Mouse (Mus musculus) MEL (cell line): ENCODE measurements around the gene Irf2bp1. TPM values are rescaled to one million over a fixed set of nuclear protein-coding genes. Genes with fewer than 3 reads are reported as not detected.
A peak's percentile ranks its signal among the peaks of the same experiment; 100 is the strongest.

Experiments
- DNase-seq: peaks from one replicate; pipeline ENCODE4 v3.0.0; 2011; ENCODE audit warnings: low read depth, low spot score
- H3K27ac ChIP-seq: 2 replicates; pipeline ENCODE4 v1.5.1; 2012; ENCODE audit warnings: low read depth, mild to moderate bottlenecking, control low read depth, low read length, moderate library complexity; ENCODE audit not compliant: control insufficient read depth
- H3K27me3 ChIP-seq, 2 experiments: fragments of 150-350 bp in 1 of 2; sonication (generic) in 1 of 2; 2 replicates each; pipeline ENCODE4 v1.6.1; 2012; ENCODE audit warnings: low read length in 2 of 2, mild to moderate bottlenecking in 2 of 2, improper control_type of control experiment in 1 of 2, moderate library complexity in 1 of 2; ENCODE audit not compliant: insufficient read depth in 2 of 2, control insufficient read depth in 1 of 2
- H3K36me3 ChIP-seq, 2 experiments: 2 replicates each; pipeline ENCODE4 v1.6.1; 2012 to 2014; ENCODE audit warnings: low read length in 2 of 2, improper control_type of control experiment in 1 of 2, inconsistent platforms in 1 of 2, mild to moderate bottlenecking in 1 of 2; ENCODE audit not compliant: insufficient read depth in 2 of 2, control insufficient read depth in 1 of 2
- H3K4me1 ChIP-seq, 2 experiments: fragments of 150-350 bp in 1 of 2; sonication (generic) in 1 of 2; 2 replicates each; pipeline ENCODE4 v1.6.1; 2012; ENCODE audit warnings: low read length in 2 of 2, improper control_type of control experiment in 1 of 2, mild to moderate bottlenecking in 1 of 2; ENCODE audit not compliant: insufficient read depth in 2 of 2, control insufficient read depth in 1 of 2
- H3K4me3 ChIP-seq, 2 experiments: fragments of 150-350 bp in 1 of 2; sonication (generic) in 1 of 2; 2 replicates each; pipeline ENCODE4 v1.5.1; 2012; ENCODE audit warnings: low read depth in 2 of 2, low read length in 2 of 2, mild to moderate bottlenecking in 2 of 2, moderate library complexity in 2 of 2, control low read depth in 1 of 2, improper control_type of control experiment in 1 of 2; ENCODE audit not compliant: control insufficient read depth in 1 of 2, insufficient read depth in 1 of 2
- H3K79me2 ChIP-seq: 2 replicates; pipeline ENCODE4 v1.6.1; 2012; ENCODE audit warnings: mild to moderate bottlenecking, low read length, moderate library complexity; ENCODE audit not compliant: control insufficient read depth, poor library complexity, insufficient read depth
- H3K9ac ChIP-seq: 2 replicates; pipeline ENCODE4 v1.6.1; 2012; ENCODE audit warnings: low read depth, mild to moderate bottlenecking, control low read depth, low read length, moderate library complexity; ENCODE audit not compliant: control insufficient read depth, poor library complexity, severe bottlenecking
- H3K9me3 ChIP-seq: fragments of 150-350 bp; sonication (generic); replicated peaks from 2 replicates; pipeline ENCODE4 v1.6.1; 2012; ENCODE audit warnings: mild to moderate bottlenecking, low read length, improper control_type of control experiment, moderate library complexity; ENCODE audit not compliant: insufficient read depth
- CTCF ChIP-seq, 3 experiments: IDR thresholded peaks in 2 of 3; conservative IDR thresholded peaks in 1 of 3; 2 replicates each; pipeline ENCODE4 v1.5.1; 2011 to 2012; ENCODE audit warnings: low read length in 3 of 3, low read depth in 2 of 3, mild to moderate bottlenecking in 2 of 3, improper control_type of control experiment in 1 of 3, inconsistent platforms in 1 of 3, mixed read lengths in 1 of 3, moderate library complexity in 1 of 3; ENCODE audit not compliant: control insufficient read depth in 1 of 3, insufficient read depth in 1 of 3, poor library complexity in 1 of 3, severe bottlenecking in 1 of 3
- E2F4 ChIP-seq: IDR thresholded peaks from 2 replicates; pipeline ENCODE4 v1.6.1; 2011; ENCODE audit warnings: low read depth, low read length, improper control_type of control experiment, borderline replicate concordance
- ELF1 ChIP-seq: IDR thresholded peaks from 2 replicates; pipeline ENCODE4 v1.6.1; 2014; ENCODE audit warnings: low read depth, mild to moderate bottlenecking, inconsistent platforms, low read length, improper control_type of control experiment, moderate library complexity
- GABPA ChIP-seq: IDR thresholded peaks from 2 replicates; pipeline ENCODE4 v1.6.1; 2012; ENCODE audit warnings: low read depth, mild to moderate bottlenecking, inconsistent platforms, low read length, improper control_type of control experiment, moderate library complexity
- HCFC1 ChIP-seq: IDR thresholded peaks from 2 replicates; pipeline ENCODE4 v1.6.1; 2012; ENCODE audit warnings: low read depth, mild to moderate bottlenecking, inconsistent platforms, low read length, improper control_type of control experiment, moderate library complexity
- NELFE ChIP-seq: IDR thresholded peaks from 2 replicates; pipeline ENCODE4 v1.6.1; 2011; ENCODE audit warnings: low read depth, low read length, improper control_type of control experiment
- NRF1 ChIP-seq: IDR thresholded peaks from 2 replicates; pipeline ENCODE4 v1.6.1; 2014; ENCODE audit warnings: low read depth, mild to moderate bottlenecking, inconsistent platforms, low read length, improper control_type of control experiment, moderate library complexity; ENCODE audit not compliant: poor library complexity, insufficient read depth, severe bottlenecking
- POLR2AphosphoS2 ChIP-seq: IDR thresholded peaks from 2 replicates; pipeline ENCODE4 v1.6.1; 2011; ENCODE audit warnings: low read length, improper control_type of control experiment
- POLR2AphosphoS5 ChIP-seq: IDR thresholded peaks from 2 replicates; pipeline ENCODE4 v1.6.1; 2012; ENCODE audit warnings: low read depth, borderline replicate concordance, mild to moderate bottlenecking, inconsistent platforms, low read length, moderate library complexity, mixed read lengths
- RAD21 ChIP-seq: IDR thresholded peaks from 2 replicates; pipeline ENCODE4 v1.6.1; 2011; ENCODE audit warnings: mild to moderate bottlenecking, low read depth, low read length, improper control_type of control experiment
- TAL1 ChIP-seq: IDR thresholded peaks from 2 replicates; pipeline ENCODE4 v1.6.1; 2012; ENCODE audit warnings: mild to moderate bottlenecking, inconsistent platforms, low read length, moderate library complexity, mixed read lengths
- TBP ChIP-seq: IDR thresholded peaks from 2 replicates; pipeline ENCODE4 v1.8.0; 2011; ENCODE audit warnings: low read depth, low read length, improper control_type of control experiment
- TCF12 ChIP-seq: IDR thresholded peaks from 2 replicates; pipeline ENCODE4 v1.6.1; 2014; ENCODE audit warnings: low read depth, mild to moderate bottlenecking, inconsistent platforms, low read length, improper control_type of control experiment, moderate library complexity
- ZKSCAN1 ChIP-seq: IDR thresholded peaks from 2 replicates; pipeline ENCODE4 v1.6.1; 2012; ENCODE audit warnings: low read depth, mild to moderate bottlenecking, inconsistent platforms, low read length, improper control_type of control experiment, moderate library complexity
- ZNF384 ChIP-seq: IDR thresholded peaks from 2 replicates; pipeline ENCODE4 v1.6.1; 2012; ENCODE audit warnings: low read depth, mild to moderate bottlenecking, inconsistent platforms, low read length, improper control_type of control experiment
- polyA plus RNA-seq, 2 experiments: library from polyadenylated mRNA; stranded (reverse) in 1 of 2; unstranded in 1 of 2; fragments of >175 nt in 1 of 2; fragments of >200 nt in 1 of 2; gene quantifications; 2 replicates each; pipeline versions ENCODE4 v1.2.1 to v1.2.4; 2012; ENCODE audit warnings: low replicate concordance in 2 of 2, low read depth in 1 of 2; ENCODE audit not compliant: insufficient read length in 2 of 2, insufficient read depth in 1 of 2, missing spikeins in 1 of 2
- total RNA-seq: library from RNA; depleted of rRNA; stranded (reverse); fragments of 300-350 nt; gene quantifications from 2 replicates; pipeline ENCODE4 v1.2.3, GENCODE M21; 2012

Irf2bp1 gene
- total and polyA plus RNA-seq, 3 experiments = 33.1 to 41.1 TPM; not detected in 1

GRCm38 (mm10) chr7:19052345-19053135, 48.7 kb downstream of the Irf2bp1 start:
- Histone ChIP-seq H3K79me2 (no peaks in the 10 kb centered on the region), H3K27me3 (no peaks in the 10 kb centered on the region)
- no peak for DNase-seq
- no peak for TF ChIP-seq ZNF384
- TF ChIP-seq POLR2AphosphoS5 = no peak
- no peak for TF ChIP-seq GABPA
- TF ChIP-seq RAD21 = no peak
- TF ChIP-seq TBP = no peak
- no peak for TF ChIP-seq NRF1
- TF ChIP-seq, all 39 proteins: peak for 0
- Histone ChIP-seq H3K9me3 (no peaks in the 10 kb centered on the region), H3K9ac (no peak overlapping the region), H3K36me3 (no peaks in the 10 kb centered on the region; a peak in 1 of 4 replicates), H3K27ac (no peak overlapping the region), H3K4me3 (no peak overlapping the region), H3K4me1 (no peaks in the 10 kb centered on the region)

GRCm38 (mm10) chr7:19053136-19053532, 49.3 kb downstream of the Irf2bp1 start:
- H3K27me3 ChIP-seq = no peaks in the 10 kb centered on the region
- no peaks in the 10 kb centered on the region; a peak in 1 of 4 replicates for H3K36me3 ChIP-seq
- H3K9ac ChIP-seq = no peak overlapping the region

GRCm38 (mm10) chr7:19054047-19054776, 50.4 kb downstream of the Irf2bp1 start, which contains the start of gene Rsph6a:
Gene Rsph6a (plus strand): TSS chr7:19054690.
- no peaks in the 10 kb centered on the region for H3K4me1 ChIP-seq
- no peaks in the 10 kb centered on the region for H3K79me2 ChIP-seq
- peak; percentile 35 for DNase-seq
- H3K9ac ChIP-seq = no peak within 1 kb of the TSS
- H3K9me3 ChIP-seq = no peaks in the 10 kb centered on the region
- TF ChIP-seq POLR2AphosphoS2 = no peak
- peak; percentile 36 to 70 (median 46); a peak in 5 of 6 replicates for TF ChIP-seq CTCF (IDR thresholded peaks at IDR 0.05 in 2 of 3, conservative IDR thresholded peaks at IDR 0.05 in 1 of 3; ENCODE audit: control insufficient read depth in 1 of 3, insufficient read depth in 1 of 3, low read depth in 2 of 3, low read length in 3 of 3, poor library complexity in 1 of 3, severe bottlenecking in 1 of 3)
- no peak within 1 kb of the TSS for H3K27ac ChIP-seq
- no peaks in the 10 kb centered on the region; a peak in 1 of 4 replicates for H3K36me3 ChIP-seq
- H3K27me3 ChIP-seq = no peaks in the 10 kb centered on the region
- no peak within 1 kb of the TSS for H3K4me3 ChIP-seq

More at GRCm38 (mm10) chr7:19053136-19053532, 49.3 kb downstream of the Irf2bp1 start:
- Histone ChIP-seq H3K79me2 (no peaks in the 10 kb centered on the region), H3K4me1 (no peaks in the 10 kb centered on the region), H3K4me3 (no peak overlapping the region), H3K9me3 (no peaks in the 10 kb centered on the region), H3K27ac (no peak overlapping the region)
- no peak for TF ChIP-seq HCFC1
- no peak for TF ChIP-seq E2F4
- no peak for TF ChIP-seq ELF1
- TF ChIP-seq NELFE = no peak
- no peak for TF ChIP-seq TAL1
- no peak for TF ChIP-seq TCF12
- no peak for TF ChIP-seq ZKSCAN1
- TF ChIP-seq GABPA = no peak
- DNase-seq = no peak
